Mouse (Mus musculus) small intestine, adult 2 months (tissue): ENCODE measurements at regions not wholly inside any gene's neighbourhood (a gene's known extent, or its start where the extent isn't known, plus 50 kb on each side); places are given as distances from the start of the nearest gene placed in this dataset.

Source experiments
- H3K27ac ChIP-seq: fragments of 200-500 bp; 2 replicates; pipeline ENCODE4 v1.5.1; 2012; ENCODE audit warnings: low read depth, low read length, control low read depth, inconsistent platforms; ENCODE audit not compliant: insufficient read depth
- H3K27me3 ChIP-seq: fragments of 200-500 bp; 2 replicates; pipeline ENCODE4 v1.6.1; 2012; ENCODE audit warnings: mild to moderate bottlenecking, moderate library complexity, low read length, inconsistent platforms; ENCODE audit not compliant: control insufficient read depth, insufficient read depth
- H3K36me3 ChIP-seq: fragments of 200-500 bp; 2 replicates; pipeline ENCODE4 v1.6.1; 2012; ENCODE audit warnings: mild to moderate bottlenecking, low read length, control low read depth, inconsistent platforms; ENCODE audit not compliant: control insufficient read depth, insufficient read depth
- H3K4me1 ChIP-seq: fragments of 200-500 bp; 2 replicates; pipeline ENCODE4 v1.6.1; 2012; ENCODE audit warnings: low read length, inconsistent platforms, mixed read lengths; ENCODE audit not compliant: control insufficient read depth, insufficient read depth, insufficient read length
- H3K4me3 ChIP-seq: fragments of 200-500 bp; 2 replicates; pipeline ENCODE4 v1.5.1; 2012; ENCODE audit warnings: low read depth, mild to moderate bottlenecking, control low read depth, inconsistent platforms, low read length, moderate library complexity
- CTCF ChIP-seq: fragments of 200-500 bp; IDR thresholded peaks from 2 replicates; pipeline ENCODE4 v1.5.1; 2012; ENCODE audit warnings: low read depth, mild to moderate bottlenecking, control low read depth, inconsistent platforms, low read length, moderate library complexity, mixed read lengths; ENCODE audit not compliant: insufficient replicate concordance, insufficient read length; ENCODE audit errors: extremely low read depth
- POLR2A ChIP-seq: fragments of 200-500 bp; IDR thresholded peaks from 2 replicates; pipeline ENCODE4 v1.6.1; 2012; ENCODE audit warnings: low read depth, mild to moderate bottlenecking, control low read depth, inconsistent platforms, low read length, moderate library complexity
- WGBS: fragments of 180-500 bp; shearing (Covaris S2); methylation state at CpG from one replicate; pipeline ENCODE4 v1.1.7; 2018; 5-methylcytosine and 5-hydroxymethylcytosine counted together

GRCm38 (mm10) chr3:20590143-20590542, 223.2 kb upstream of the Agtr1b start:
- TF ChIP-seq POLR2A: no peak
- no peak for TF ChIP-seq CTCF
- Histone ChIP-seq H3K27me3 (no peaks in the 10 kb centered on the region), H3K4me1 (no peaks in the 10 kb centered on the region), H3K4me3 (no peak overlapping the region), H3K36me3 (no peaks in the 10 kb centered on the region), H3K27ac (no peak overlapping the region)
- 12% methylated on average over 2 of the region's 2 CpGs for WGBS

- Histone ChIP-seq H3K36me3 (no peaks in the 10 kb centered on the region), H3K27me3 (no peaks in the 10 kb centered on the region), H3K4me3 (no peak overlapping the region), H3K4me1 (no peaks in the 10 kb centered on the region), H3K27ac (no peak overlapping the region)
- WGBS: 44% methylated on average over 2 of the region's 2 CpGs
- no peak for TF ChIP-seq CTCF
- TF ChIP-seq POLR2A: no peak
Observed at GRCm38 (mm10) chr3:20551563-20551962, 184.6 kb upstream of the Agtr1b start.

GRCm38 (mm10) chr3:20543991-20544390, 177.0 kb upstream of the Agtr1b start:
- H3K27me3 ChIP-seq: no peaks in the 10 kb centered on the region
- 79% methylated on average over 7 of the region's 7 CpGs for WGBS
- no peaks in the 10 kb centered on the region for H3K36me3 ChIP-seq
- H3K4me3 ChIP-seq: no peak overlapping the region
- H3K4me1 ChIP-seq: no peaks in the 10 kb centered on the region
- TF ChIP-seq POLR2A: no peak
- TF ChIP-seq CTCF: no peak
- H3K27ac ChIP-seq: no peak overlapping the region

GRCm38 (mm10) chr3:20538492-20539004, 171.6 kb upstream of the Agtr1b start:
- no peak overlapping the region for H3K27ac ChIP-seq
- H3K4me1 ChIP-seq: no peaks in the 10 kb centered on the region
- WGBS: 68% methylated on average over 4 of the region's 4 CpGs
- no peaks in the 10 kb centered on the region for H3K27me3 ChIP-seq
- H3K36me3 ChIP-seq: no peaks in the 10 kb centered on the region
- no peak overlapping the region for H3K4me3 ChIP-seq
- TF ChIP-seq POLR2A (no peak), CTCF (no peak)

GRCm38 (mm10) chr3:20520738-20521137, 153.8 kb upstream of the Agtr1b start:
- no peaks in the 10 kb centered on the region for H3K36me3 ChIP-seq
- no peaks in the 10 kb centered on the region for H3K27me3 ChIP-seq
- no peak for TF ChIP-seq CTCF
- TF ChIP-seq POLR2A: no peak
- no peak overlapping the region for H3K27ac ChIP-seq
- no peak overlapping the region for H3K4me3 ChIP-seq
- no peaks in the 10 kb centered on the region for H3K4me1 ChIP-seq
- WGBS: 54% methylated on average over 6 of the region's 6 CpGs

GRCm38 (mm10) chr3:20509192-20509591, 142.2 kb upstream of the Agtr1b start:
- Histone ChIP-seq H3K27me3 (no peaks in the 10 kb centered on the region), H3K27ac (no peak overlapping the region), H3K4me1 (no peaks in the 10 kb centered on the region), H3K4me3 (no peak overlapping the region), H3K36me3 (no peaks in the 10 kb centered on the region)
- 0% methylated on average over 2 of the region's 2 CpGs for WGBS
- TF ChIP-seq CTCF: peak; percentile 50; the same call in 1 of the 2 replicates
- TF ChIP-seq POLR2A: no peak

GRCm38 (mm10) chr3:20505546-20505945, 138.6 kb upstream of the Agtr1b start:
- Histone ChIP-seq H3K36me3 (no peaks in the 10 kb centered on the region), H3K4me1 (no peaks in the 10 kb centered on the region), H3K27ac (no peak overlapping the region), H3K4me3 (no peak overlapping the region), H3K27me3 (no peaks in the 10 kb centered on the region)
- TF ChIP-seq CTCF: no peak
- 90% methylated on average over 5 of the region's 5 CpGs for WGBS
